Mouse (Mus musculus): Measurements from ENCODE around the gene Mapkapk2. TPM values are rescaled to one million over a fixed set of nuclear protein-coding genes. Genes with fewer than 3 reads are reported as not detected.

Gene Mapkapk2
- polyA plus RNA-seq, 1 experiment from 2014 or later = 63.1 TPM

- Histone ChIP-seq H3K27ac (no peak overlapping the region), H3K36me3 (no peaks in the 10 kb centered on the region), H3K4me3 (no peak overlapping the region), H3K27me3 (no peaks in the 10 kb centered on the region), H3K9me3 (no peaks in the 10 kb centered on the region), H3K4me2 (replicated peaks) (no peak overlapping the region), H3K4me1 (peaks cover 53% of the 10 kb centered on the region), H3K9ac (no peak overlapping the region)
- WGBS = 85% methylated on average over 7 of the region's 7 CpGs
- ATAC-seq (ENCODE audit: insufficient number of reproducible peaks, insufficient read depth, low FRiP score, low TSS enrichment) = no peak
Measured at GRCm38 (mm10) chr1:131075098-131075791, 22.4 kb downstream of the Mapkapk2 start.

- no peaks in the 10 kb centered on the region for H3K9me3 ChIP-seq
- H3K9ac ChIP-seq = no peak overlapping the region
- no peak overlapping the region for H3K4me3 ChIP-seq
- peaks cover 48% of the 10 kb centered on the region for H3K4me1 ChIP-seq
- no peak overlapping the region for H3K27ac ChIP-seq
- no peak overlapping the region for H3K4me2 ChIP-seq (replicated peaks)
- H3K36me3 ChIP-seq = no peaks in the 10 kb centered on the region
- no peaks in the 10 kb centered on the region for H3K27me3 ChIP-seq
- no peak for ATAC-seq (ENCODE audit: insufficient number of reproducible peaks, insufficient read depth, low FRiP score, low TSS enrichment)
- 79% methylated on average over 8 of the region's 8 CpGs for WGBS
Measured at GRCm38 (mm10) chr1:131074524-131074938, 23.1 kb downstream of the Mapkapk2 start.

- 86% methylated on average over 7 of the region's 7 CpGs for WGBS
- H3K4me1 ChIP-seq = peaks cover 31% of the 10 kb centered on the region
- H3K4me2 ChIP-seq (replicated peaks) = no peak overlapping the region
- H3K4me3 ChIP-seq = no peak overlapping the region
- no peak overlapping the region for H3K9ac ChIP-seq
- no peaks in the 10 kb centered on the region for H3K27me3 ChIP-seq
- no peaks in the 10 kb centered on the region for H3K9me3 ChIP-seq
- no peak for ATAC-seq (ENCODE audit: insufficient number of reproducible peaks, insufficient read depth, low FRiP score, low TSS enrichment)
- H3K27ac ChIP-seq = no peak overlapping the region
- H3K36me3 ChIP-seq = no peaks in the 10 kb centered on the region
Measured at GRCm38 (mm10) chr1:131072376-131072990, 25.1 kb downstream of the Mapkapk2 start.

- Histone ChIP-seq H3K36me3 (no peaks in the 10 kb centered on the region), H3K4me1 (peaks cover 23% of the 10 kb centered on the region), H3K9ac (no peak overlapping the region), H3K27me3 (no peaks in the 10 kb centered on the region), H3K4me2 (replicated peaks) (no peak overlapping the region), H3K4me3 (no peak overlapping the region), H3K9me3 (no peaks in the 10 kb centered on the region), H3K27ac (no peak overlapping the region)
- no peak for ATAC-seq (ENCODE audit: insufficient number of reproducible peaks, insufficient read depth, low FRiP score, low TSS enrichment)
- 85% methylated on average over 7 of the region's 7 CpGs for WGBS
Measured at GRCm38 (mm10) chr1:131069010-131069409, 28.6 kb downstream of the Mapkapk2 start.

GRCm38 (mm10) chr1:131068011-131068727 is 29.5 kb downstream of the Mapkapk2 start:
- no peak overlapping the region for H3K9ac ChIP-seq
- H3K36me3 ChIP-seq = no peaks in the 10 kb centered on the region
- H3K27me3 ChIP-seq = no peaks in the 10 kb centered on the region
- no peak overlapping the region for H3K27ac ChIP-seq
- no peak overlapping the region for H3K4me3 ChIP-seq
- H3K4me2 ChIP-seq (replicated peaks) = no peak overlapping the region
- no peak for ATAC-seq (ENCODE audit: insufficient number of reproducible peaks, insufficient read depth, low FRiP score, low TSS enrichment)
- 88% methylated on average over 10 of the region's 10 CpGs for WGBS
- H3K9me3 ChIP-seq = no peaks in the 10 kb centered on the region
- peaks cover 18% of the 10 kb centered on the region; the same call in 1 of the 2 replicates for H3K4me1 ChIP-seq

GRCm38 (mm10) chr1:131064202-131064601 is 33.4 kb downstream of the Mapkapk2 start:
- no peaks in the 10 kb centered on the region for H3K9me3 ChIP-seq
- no peak overlapping the region for H3K4me3 ChIP-seq
- no peak for ATAC-seq (ENCODE audit: insufficient number of reproducible peaks, insufficient read depth, low FRiP score, low TSS enrichment)
- WGBS = 74% methylated on average over 6 of the region's 6 CpGs
- H3K27me3 ChIP-seq = no peaks in the 10 kb centered on the region
- H3K36me3 ChIP-seq = no peaks in the 10 kb centered on the region
- peaks cover 27% of the 10 kb centered on the region for H3K4me1 ChIP-seq
- H3K4me2 ChIP-seq (replicated peaks) = no peak overlapping the region
- H3K9ac ChIP-seq = no peak overlapping the region
- no peak overlapping the region for H3K27ac ChIP-seq

- Histone ChIP-seq H3K4me3 (no peak overlapping the region), H3K4me1 (peaks cover 36% of the 10 kb centered on the region), H3K4me2 (replicated peaks) (no peak overlapping the region), H3K9me3 (no peaks in the 10 kb centered on the region), H3K9ac (no peak overlapping the region), H3K27me3 (no peaks in the 10 kb centered on the region), H3K27ac (no peak overlapping the region), H3K36me3 (peaks cover 3% of the 10 kb centered on the region; the same call in 1 of the 2 replicates)
- no peak for ATAC-seq (ENCODE audit: insufficient number of reproducible peaks, insufficient read depth, low FRiP score, low TSS enrichment)
- WGBS = 78% methylated on average over 6 of the region's 6 CpGs
Measured at GRCm38 (mm10) chr1:131062821-131063220, 34.8 kb downstream of the Mapkapk2 start.

GRCm38 (mm10) chr1:131061740-131062254 is 35.8 kb downstream of the Mapkapk2 start:
- Histone ChIP-seq H3K4me3 (no peak overlapping the region), H3K9me3 (no peaks in the 10 kb centered on the region), H3K4me1 (peaks cover 36% of the 10 kb centered on the region), H3K9ac (no peak overlapping the region), H3K36me3 (peaks cover 13% of the 10 kb centered on the region), H3K4me2 (replicated peaks) (no peak overlapping the region), H3K27ac (no peak overlapping the region), H3K27me3 (no peaks in the 10 kb centered on the region)
- 80% methylated on average over 7 of the region's 7 CpGs for WGBS
- ATAC-seq (ENCODE audit: insufficient number of reproducible peaks, insufficient read depth, low FRiP score, low TSS enrichment) = no peak

GRCm38 (mm10) chr1:131060290-131061253 is 37.1 kb downstream of the Mapkapk2 start:
- peaks cover 26% of the 10 kb centered on the region for H3K36me3 ChIP-seq
- no peak overlapping the region for H3K27ac ChIP-seq
- WGBS = 56% methylated on average over 13 of the region's 13 CpGs
- H3K9me3 ChIP-seq = no peaks in the 10 kb centered on the region
- H3K9ac ChIP-seq = no peak overlapping the region
- no peak overlapping the region for H3K4me3 ChIP-seq
- no peak overlapping the region for H3K4me2 ChIP-seq (replicated peaks)
- H3K27me3 ChIP-seq = no peaks in the 10 kb centered on the region
- peaks cover 36% of the 10 kb centered on the region for H3K4me1 ChIP-seq
- no peak for ATAC-seq (ENCODE audit: insufficient number of reproducible peaks, insufficient read depth, low FRiP score, low TSS enrichment)

GRCm38 (mm10) chr1:131059841-131060240 is 37.8 kb downstream of the Mapkapk2 start:
- WGBS = 89% methylated on average over 5 of the region's 5 CpGs
- H3K4me3 ChIP-seq = no peak overlapping the region
- H3K4me2 ChIP-seq (replicated peaks) = no peak overlapping the region
- no peaks in the 10 kb centered on the region for H3K27me3 ChIP-seq
- ATAC-seq (ENCODE audit: insufficient number of reproducible peaks, insufficient read depth, low FRiP score, low TSS enrichment) = no peak
- peaks cover 36% of the 10 kb centered on the region for H3K4me1 ChIP-seq
- H3K27ac ChIP-seq = no peak overlapping the region
- no peaks in the 10 kb centered on the region for H3K9me3 ChIP-seq
- H3K9ac ChIP-seq = no peak overlapping the region
- H3K36me3 ChIP-seq = peaks cover 33% of the 10 kb centered on the region

GRCm38 (mm10) chr1:131059411-131059810 is 38.2 kb downstream of the Mapkapk2 start:
- Histone ChIP-seq H3K9me3 (no peaks in the 10 kb centered on the region), H3K4me1 (peaks cover 36% of the 10 kb centered on the region), H3K27ac (no peak overlapping the region), H3K36me3 (peaks cover 37% of the 10 kb centered on the region), H3K9ac (no peak overlapping the region), H3K4me3 (no peak overlapping the region), H3K27me3 (no peaks in the 10 kb centered on the region), H3K4me2 (replicated peaks) (no peak overlapping the region)
- ATAC-seq (ENCODE audit: insufficient number of reproducible peaks, insufficient read depth, low FRiP score, low TSS enrichment) = no peak
- WGBS = 54% methylated on average over 1 of the region's 1 CpGs

Measured in embryonic facial prominence, embryonic 12.5 days (tissue).